17 mouse cellular contexts compared by ENCODE assay signal in the genomic region with DNA sequence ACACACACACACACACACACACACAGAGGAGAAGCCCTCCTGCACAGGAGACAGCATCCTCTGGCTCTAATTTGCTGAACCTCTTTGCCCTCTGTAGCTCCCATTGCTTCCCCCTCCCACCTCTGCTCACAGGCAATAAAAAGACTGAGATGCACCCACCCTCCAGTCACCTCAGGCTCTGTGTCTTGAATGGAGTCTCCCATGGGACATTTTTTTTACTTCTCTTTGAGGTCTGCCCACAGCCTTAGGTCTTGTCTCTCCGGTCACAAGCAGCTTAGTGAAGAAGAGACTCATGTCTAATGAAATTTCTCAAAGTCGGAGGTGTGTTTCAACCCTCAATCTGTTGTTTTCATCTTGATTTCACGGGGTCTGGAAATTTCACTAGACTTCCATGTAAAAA. TPM values are rescaled to one million over a fixed set of nuclear protein-coding genes. Genes with fewer than 3 reads are reported as not detected.
A peak's percentile ranks its signal among the peaks of the same experiment; 100 is the strongest.
DNase-seq lines count a peak whose midpoint lies in the region; TF ChIP-seq lines count a peak whose summit lies in the region.
"Had no signal": no experiment of that assay in that cellular context is flagged by ENCODE, and none has a peak within 500 bp of the region (broad histone marks: within the 10 kb centered on the region; RNA-seq: fewer than 3 reads in every experiment).

No protein-coding gene starts in this region.

- TF ChIP-seq POLR2A in CH12.LX (IDR thresholded peaks at IDR 0.05; ENCODE audit: low read depth, low read length): no peak

- in situ Hi-C loops in CH12.LX (cut with MboI; ENCODE audit: low pct_ligation_motif_present, low pct_unique_long_range_greater_than_20kb, low sequenced_read_pairs): no loop called here

- intact Hi-C loops in heart, postnatal 14 days (cut with DNase I): loop anchor here (10.0 kb wide), 1 partner anchor 474 kb away; a partner anchor contains a TSS

- peaks cover 1% of the 10 kb centered on the region for H3K9me3 ChIP-seq in CH12.LX (replicated peaks; ENCODE audit: low read length)
- no peaks in the 10 kb centered on the region for H3K9me3 ChIP-seq in limb, embryonic 10.5 days (replicated peaks)
- H3K9me3 ChIP-seq: G1E had no signal

- no peak overlapping the region for H3K4me3 ChIP-seq in CH12.LX (replicated peaks in 1 of 3; ENCODE audit: low read depth in 2 of 3, low read length in 2 of 3, poor library complexity in 1 of 3)
- H3K4me3 ChIP-seq in limb, embryonic 10.5 days: no peak overlapping the region

- H3K4me1 ChIP-seq in CH12.LX (ENCODE audit: control insufficient read depth in 1 of 2, insufficient read depth in 2 of 2): peaks cover 2 to 21% of the 10 kb centered on the region in 2 experiments; a peak in 3 of 4 replicates
- peaks cover 7% of the 10 kb centered on the region; the same call in 1 of the 2 replicates for H3K4me1 ChIP-seq in limb, embryonic 10.5 days

- no peak for TF ChIP-seq RAD21 in CH12.LX (IDR thresholded peaks at IDR 0.05; ENCODE audit: low read depth, low read length)

- no peak overlapping the region for H3K27ac ChIP-seq in CH12.LX (ENCODE audit: insufficient read depth, low read depth)
- no peak overlapping the region for H3K27ac ChIP-seq in limb, embryonic 10.5 days

- TF ChIP-seq EP300 in CH12.LX (IDR thresholded peaks at IDR 0.05; ENCODE audit: low read length): no peak

- H3K36me3 ChIP-seq in CH12.LX (replicated peaks in 1 of 2; ENCODE audit: control insufficient read depth in 1 of 2, insufficient read depth in 1 of 2, low read length in 1 of 2): no peaks in the 10 kb centered on the region
- no peaks in the 10 kb centered on the region for H3K36me3 ChIP-seq in limb, embryonic 10.5 days
- H3K36me3 ChIP-seq: G1E had no signal

- H3K4me2 ChIP-seq in CH12.LX (ENCODE audit: insufficient read depth, low read depth, poor library complexity, severe bottlenecking): no peak overlapping the region

- no peak for TF ChIP-seq CTCF in CH12.LX (conservative IDR thresholded peaks at IDR 0.05 in 1 of 2, IDR thresholded peaks at IDR 0.05 in 1 of 2; ENCODE audit: low read depth in 2 of 2, low read length in 2 of 2)

- DNase-seq in heart, adult 11 months: peak; percentile 80
- no peak for DNase-seq in heart, postnatal 14 days
- DNase-seq in CH12.LX (ENCODE audit: extremely low read depth): peak; percentile 28
- no peak for DNase-seq in limb, embryonic 10.5 days (ENCODE audit: low spot score)
- DNase-seq: adrenal gland, adult 2 months; adrenal gland, adult 8-10 months; adrenal gland, postnatal 10 days; adrenal gland, postnatal 14 days; adrenal gland, postnatal 25 days; adrenal gland, postnatal 36 days; B cell, adult 2 months; cerebellum, adult 11 months; cerebellum, adult 11-12 months; cerebellum, adult 18-20 months; cerebellum, adult 2 months had no signal

- H3K27me3 ChIP-seq in CH12.LX (replicated peaks): no peaks in the 10 kb centered on the region
- H3K27me3 ChIP-seq in limb, embryonic 10.5 days (ENCODE audit: low read depth, poor library complexity, severe bottlenecking): peaks cover 19% of the 10 kb centered on the region
- H3K27me3 ChIP-seq: Patski had no signal

- H3K9ac ChIP-seq in CH12.LX (ENCODE audit: insufficient read depth, low read depth): no peak overlapping the region

- dilution Hi-C loops in CH12.LX (cut with MboI; ENCODE audit: extremely low pct_ligation_motif_present, extremely low pct_unique_long_range_greater_than_20kb, low sequenced_read_pairs): no loop called here

- H3K79me2 ChIP-seq in CH12.LX (replicated peaks; ENCODE audit: control insufficient read depth, extremely low read depth, insufficient read depth, poor library complexity, severe bottlenecking): no peaks in the 10 kb centered on the region

- WGBS in limb, embryonic 10.5 days: 92% methylated on average over 3 of the region's 3 CpGs

TF ChIP-seq in CH12.LX, 34 proteins besides CTCF, POLR2A, EP300 and RAD21:
- no peak for TF ChIP-seq E2F4 (IDR thresholded peaks at IDR 0.05; ENCODE audit: insufficient replicate concordance, low read depth, low read length)
- TF ChIP-seq ZNF384 (IDR thresholded peaks at IDR 0.05; ENCODE audit: low read depth, low read length): peak; percentile 60
TF ChIP-seq in CH12.LX: peak in this region for 1.

RNA-seq across cellular contexts. Expression of a gene that starts 29.3 kb away (rescaled TPM):
- total RNA-seq in heart, postnatal 14 days (2021): 1 to 10 TPM; 3.7 to 3.9 TPM
- total RNA-seq in CH12.LX (2012; rRNA removed): 0.34 and 0.71 TPM in 2 replicates
- total RNA-seq in CH12.LX (2014; rRNA removed): 0.66 and 0.90 TPM in 2 replicates
- 0.79 and 0.99 TPM in 2 replicates for polyA plus RNA-seq in CH12.LX (2012; ENCODE audit: insufficient read length, low read depth)
- polyA plus RNA-seq in limb, embryonic 10.5 days (2016; fragmentation: Nextera tagmentation; extraction: Ambion mirVana): 1.5 and 3.4 TPM in 2 replicates
- polyA plus RNA-seq: G1E had no signal

Comparison
In these comparisons a context has a peak if more than half of its experiments do, and no peak if none do; other contexts are left out.
1. DNase-seq: peak in heart, adult 11 months (single experiment) and CH12.LX (single experiment); none in heart, postnatal 14 days (0 of 2) and limb, embryonic 10.5 days (single experiment).